Comparison of ENCODE assay signal across 7 mouse cellular contexts in genomic region chr4:155012788-155013187, GRCm38 (mm10). TPM values are rescaled to one million over a fixed set of nuclear protein-coding genes. Genes with fewer than 3 reads are reported as not detected.
DNase-seq lines count a peak whose midpoint lies in the region; ATAC-seq and TF ChIP-seq lines count a peak whose summit lies in the region.

No protein-coding gene starts in this region.

- ATAC-seq in heart, postnatal 0 days (ENCODE audit: insufficient read depth, low read depth): peak; percentile 59

- no peak overlapping the region for H3K9ac ChIP-seq in MEL (ENCODE audit: control insufficient read depth, low read depth, low read length, poor library complexity, severe bottlenecking)
- H3K9ac ChIP-seq in heart, postnatal 0 days (replicated peaks; ENCODE audit: low read depth, low read length): no peak overlapping the region

- no peak overlapping the region for H3K27ac ChIP-seq in MEL (ENCODE audit: control insufficient read depth, low read depth, low read length)
- H3K27ac ChIP-seq in heart, postnatal 0 days (ENCODE audit: low read depth): no peak overlapping the region

- H3K4me1 ChIP-seq in MEL (ENCODE audit: control insufficient read depth in 1 of 2, insufficient read depth in 2 of 2, low read length in 2 of 2): no peaks in the 10 kb centered on the region
- no peaks in the 10 kb centered on the region for H3K4me1 ChIP-seq in heart, postnatal 0 days (ENCODE audit: control insufficient read depth, insufficient read depth)

- TF ChIP-seq EP300 in MEL (IDR thresholded peaks at IDR 0.05; ENCODE audit: low read depth in 1 of 2, low read length in 2 of 2): no peak
- TF ChIP-seq EP300 in heart, postnatal 0 days (IDR thresholded peaks at IDR 0.05; ENCODE audit: low read depth): no peak

- 2% methylated on average over 4 of the region's 4 CpGs for WGBS in heart, postnatal 0 days

- no peaks in the 10 kb centered on the region for H3K79me2 ChIP-seq in MEL (ENCODE audit: control insufficient read depth, insufficient read depth, low read length, poor library complexity)

- H3K4me2 ChIP-seq in heart, postnatal 0 days (ENCODE audit: low read depth, low read length): no peak overlapping the region

- TF ChIP-seq POLR2A in MEL (IDR thresholded peaks at IDR 0.05; ENCODE audit: control insufficient read depth in 1 of 2, insufficient read depth in 1 of 2, low read depth in 1 of 2, low read length in 2 of 2, poor library complexity in 1 of 2): no peak

- no peak overlapping the region for H3K4me3 ChIP-seq in MEL (ENCODE audit: control insufficient read depth in 1 of 2, insufficient read depth in 1 of 2, low read depth in 2 of 2, low read length in 2 of 2)
- H3K4me3 ChIP-seq in heart, postnatal 0 days (ENCODE audit: low read depth, low read length): no peak overlapping the region

- H3K9me3 ChIP-seq in MEL (replicated peaks; ENCODE audit: insufficient read depth, low read length): no peaks in the 10 kb centered on the region
- H3K9me3 ChIP-seq in heart, postnatal 0 days (replicated peaks; ENCODE audit: control insufficient read depth, low read length): no peaks in the 10 kb centered on the region

- H3K27me3 ChIP-seq in MEL (ENCODE audit: control insufficient read depth in 1 of 2, insufficient read depth in 2 of 2, low read length in 2 of 2): 0 out of 4 replicates have a peak, but pooled peaks cover 0 to 1% of the 10 kb centered on the region in 2 experiments
- H3K27me3 ChIP-seq in heart, postnatal 0 days (ENCODE audit: control insufficient read depth, insufficient read depth, low read length): peaks cover 5% of the 10 kb centered on the region

- peak; percentile 57 for DNase-seq in MEL (ENCODE audit: low read depth, low spot score)
- peak; percentile 72 for DNase-seq in adrenal gland, postnatal 14 days
- DNase-seq in embryo, embryonic 9.5 days (ENCODE audit: extremely low spot score): peak; percentile 80
- DNase-seq in heart, postnatal 0 days (ENCODE audit: low spot score): peak; percentile 63
- DNase-seq in kidney, postnatal 36 days: peak; percentile 30 to 77
- peak; percentile 56 to 74 for DNase-seq in lung, postnatal 4 days
- peak; percentile 55 for DNase-seq in right cerebral cortex, postnatal 14 days

- TF ChIP-seq CTCF in MEL (IDR thresholded peaks at IDR 0.05 in 2 of 3, conservative IDR thresholded peaks at IDR 0.05 in 1 of 3; ENCODE audit: control insufficient read depth in 1 of 3, insufficient read depth in 1 of 3, low read depth in 2 of 3, low read length in 3 of 3, poor library complexity in 1 of 3, severe bottlenecking in 1 of 3): peak; percentile 72 to 81 (median 80)
- peak; percentile 75 for TF ChIP-seq CTCF in heart, postnatal 0 days (IDR thresholded peaks at IDR 0.05; ENCODE audit: low read depth)

- TF ChIP-seq RAD21 in MEL (IDR thresholded peaks at IDR 0.05; ENCODE audit: low read depth, low read length): peak; percentile 38

- no peaks in the 10 kb centered on the region for H3K36me3 ChIP-seq in MEL (ENCODE audit: control insufficient read depth in 1 of 2, insufficient read depth in 2 of 2, low read length in 2 of 2)
- H3K36me3 ChIP-seq in heart, postnatal 0 days (replicated peaks; ENCODE audit: control insufficient read depth, insufficient read depth, low read length): no peaks in the 10 kb centered on the region

TF ChIP-seq in MEL, 35 proteins besides CTCF, POLR2A, EP300 and RAD21:
- no peak for TF ChIP-seq TAL1 (IDR thresholded peaks at IDR 0.05; ENCODE audit: low read length)
- no peak for TF ChIP-seq CHD1 (IDR thresholded peaks at IDR 0.05; ENCODE audit: low read depth, low read length)
- no peak for TF ChIP-seq GATA1 (IDR thresholded peaks at IDR 0.05; ENCODE audit: low read depth, low read length)
- peak; percentile 44 for TF ChIP-seq SMC3 (IDR thresholded peaks at IDR 0.05; ENCODE audit: low read depth, low read length)
TF ChIP-seq in MEL: peak in this region for 1.

RNA-seq across cellular contexts. Expression of gene Plch2, which starts 43.8 kb away (rescaled TPM):
- total RNA-seq in MEL (2012; rRNA removed): 0.62 and 0.85 TPM in 2 replicates
- 1 to 10 TPM in 1 of 2 experiments, not detected in 1; 1.1 TPM for polyA plus RNA-seq in MEL (2012; ENCODE audit: insufficient read depth in 1 of 2, insufficient read length in 2 of 2, low read depth in 1 of 2, low replicate concordance in 2 of 2, missing spikeins in 1 of 2)
- total RNA-seq in adrenal gland, postnatal 14 days (2021): 0.33 and 0.83 TPM in 2 replicates
- total RNA-seq in heart, postnatal 0 days (2014; rRNA removed; ENCODE audit: low replicate concordance): 0.15 TPM in 1 of 2 replicates, not detected in the other
- polyA plus RNA-seq in heart, postnatal 0 days (2015; fragmentation: Nextera tagmentation; extraction: Ambion mirVana): 0.05 and 0.30 TPM in 2 replicates

RNA-seq across cellular contexts. Expression of gene Pank4, which starts 48.9 kb away (rescaled TPM):
- 31.2 and 38.4 TPM in 2 replicates for total RNA-seq in MEL (2012; rRNA removed)
- 10 to 100 TPM in 1 of 2 experiments, not detected in 1; 55.5 TPM for polyA plus RNA-seq in MEL (2012; ENCODE audit: insufficient read depth in 1 of 2, insufficient read length in 2 of 2, low read depth in 1 of 2, low replicate concordance in 2 of 2, missing spikeins in 1 of 2)
- total RNA-seq in adrenal gland, postnatal 14 days (2021): 27.9 and 30.2 TPM in 2 replicates
- 45.6 and 62.0 TPM in 2 replicates for total RNA-seq in heart, postnatal 0 days (2014; rRNA removed; ENCODE audit: low replicate concordance)
- polyA plus RNA-seq in heart, postnatal 0 days (2015; fragmentation: Nextera tagmentation; extraction: Ambion mirVana): 27.4 and 30.6 TPM in 2 replicates

RNA-seq across cellular contexts. Expression of gene Hes5, which starts 52.1 kb away (rescaled TPM):
- not detected in 2 replicates for total RNA-seq in MEL (2012; rRNA removed)
- not detected for polyA plus RNA-seq in MEL (2012; ENCODE audit: insufficient read depth in 1 of 2, insufficient read length in 2 of 2, low read depth in 1 of 2, low replicate concordance in 2 of 2, missing spikeins in 1 of 2)
- total RNA-seq in adrenal gland, postnatal 14 days (2021): not detected in 2 replicates
- total RNA-seq in heart, postnatal 0 days (2014; rRNA removed; ENCODE audit: low replicate concordance): not detected in 2 replicates
- not detected in 2 replicates for polyA plus RNA-seq in heart, postnatal 0 days (2015; fragmentation: Nextera tagmentation; extraction: Ambion mirVana)

RNA-seq across cellular contexts. Expression of gene Pex10, which starts 54.0 kb away (rescaled TPM):
- total RNA-seq in MEL (2012; rRNA removed): 15.8 and 15.9 TPM in 2 replicates
- polyA plus RNA-seq in MEL (2012; ENCODE audit: insufficient read depth in 1 of 2, insufficient read length in 2 of 2, low read depth in 1 of 2, low replicate concordance in 2 of 2, missing spikeins in 1 of 2): 10 to 100 TPM in 1 of 2 experiments, not detected in 1; 21.8 TPM
- 23.7 and 24.2 TPM in 2 replicates for total RNA-seq in adrenal gland, postnatal 14 days (2021)
- total RNA-seq in heart, postnatal 0 days (2014; rRNA removed; ENCODE audit: low replicate concordance): 16.5 and 16.6 TPM in 2 replicates
- polyA plus RNA-seq in heart, postnatal 0 days (2015; fragmentation: Nextera tagmentation; extraction: Ambion mirVana): 17.3 and 18.4 TPM in 2 replicates
